Mouse (Mus musculus) hindbrain, embryonic 13.5 days (tissue): ENCODE measurements around the gene Gprc6a. TPM values are rescaled to one million over a fixed set of nuclear protein-coding genes. Genes with fewer than 3 reads are reported as not detected.

Experiments used
- ATAC-seq: fragments of 200-750 bp; cut with Nextera tagmentation; 2 replicates; pipeline ENCODE4 v1.8.0; 2017; ENCODE audit warnings: moderate TSS enrichment; ENCODE audit not compliant: low FRiP score
- H3K27ac ChIP-seq: fragments of 300-500 bp; sonication (generic); 2 replicates; pipeline ENCODE4 v1.5.1; 2015; ENCODE audit warnings: inconsistent platforms, mild to moderate bottlenecking, moderate library complexity
- H3K27me3 ChIP-seq: fragments of 300-500 bp; sonication (generic); 2 replicates; pipeline ENCODE4 v1.6.1; 2015; ENCODE audit warnings: mild to moderate bottlenecking, inconsistent platforms
- H3K36me3 ChIP-seq: fragments of 300-500 bp; sonication (generic); 2 replicates; pipeline ENCODE4 v1.6.1; 2015; ENCODE audit warnings: mild to moderate bottlenecking, inconsistent platforms
- H3K4me1 ChIP-seq: fragments of 300-500 bp; sonication (generic); replicated peaks from 2 replicates; pipeline ENCODE4 v1.6.1; 2015; ENCODE audit warnings: inconsistent platforms
- H3K4me2 ChIP-seq: fragments of 300-500 bp; sonication (generic); 2 replicates; pipeline ENCODE4 v1.6.1; 2015; ENCODE audit warnings: inconsistent platforms, mild to moderate bottlenecking, moderate library complexity
- H3K4me3 ChIP-seq: fragments of 300-500 bp; sonication (generic); 2 replicates; pipeline ENCODE4 v1.5.1; 2015; ENCODE audit warnings: mild to moderate bottlenecking, inconsistent platforms
- H3K9ac ChIP-seq: fragments of 300-500 bp; sonication (generic); 2 replicates; pipeline ENCODE4 v1.6.1; 2015; ENCODE audit warnings: mild to moderate bottlenecking, inconsistent platforms
- H3K9me3 ChIP-seq: fragments of 300-500 bp; sonication (generic); 2 replicates; pipeline ENCODE4 v1.6.1; 2016; ENCODE audit warnings: inconsistent platforms
- WGBS: fragments of 180-500 bp; shearing (Covaris S2); methylation state at CpG from one replicate; pipeline ENCODE4 v1.1.7; 2015; 5-methylcytosine and 5-hydroxymethylcytosine counted together
- polyA plus RNA-seq: library from polyadenylated mRNA; unstranded; fragments of >200 nt; fragmentation: Nextera tagmentation; extraction: Ambion mirVana; gene quantifications from 2 replicates; pipeline ENCODE4 v1.2.1, GENCODE M21; 2015

The Gprc6a gene
- polyA plus RNA-seq, 1 experiment from 2014 or later, result not detected

- no peaks in the 10 kb centered on the region for H3K36me3 ChIP-seq
- no peak overlapping the region for H3K9ac ChIP-seq
- 74% methylated on average over 11 of the region's 11 CpGs for WGBS
- no peaks in the 10 kb centered on the region for H3K9me3 ChIP-seq
- no peak overlapping the region for H3K4me2 ChIP-seq
- H3K27me3 ChIP-seq, result no peaks in the 10 kb centered on the region
- ATAC-seq, result no peak
- H3K27ac ChIP-seq, result no peak overlapping the region
- no peak overlapping the region for H3K4me3 ChIP-seq
- no peaks in the 10 kb centered on the region for H3K4me1 ChIP-seq
Observed at GRCm38 (mm10) chr10:51614826-51615590, 16.3 kb downstream of the Gprc6a start.

- no peaks in the 10 kb centered on the region for H3K27me3 ChIP-seq
- H3K4me2 ChIP-seq, result no peak overlapping the region
- no peak overlapping the region for H3K9ac ChIP-seq
- H3K4me3 ChIP-seq, result no peak overlapping the region
- WGBS, result 76% methylated on average over 3 of the region's 3 CpGs
- ATAC-seq, result no peak
- H3K36me3 ChIP-seq, result no peaks in the 10 kb centered on the region
- no peak overlapping the region for H3K27ac ChIP-seq
- H3K4me1 ChIP-seq, result no peaks in the 10 kb centered on the region
- H3K9me3 ChIP-seq, result no peaks in the 10 kb centered on the region
Observed at GRCm38 (mm10) chr10:51613421-51613820, 17.8 kb downstream of the Gprc6a start.

- no peak overlapping the region for H3K4me2 ChIP-seq
- H3K27ac ChIP-seq, result no peak overlapping the region
- no peaks in the 10 kb centered on the region for H3K9me3 ChIP-seq
- no peaks in the 10 kb centered on the region for H3K27me3 ChIP-seq
- no peak for ATAC-seq
- no peak overlapping the region for H3K4me3 ChIP-seq
- no peaks in the 10 kb centered on the region for H3K36me3 ChIP-seq
- H3K4me1 ChIP-seq, result no peaks in the 10 kb centered on the region
- WGBS, result 83% methylated on average over 9 of the region's 9 CpGs
- H3K9ac ChIP-seq, result no peak overlapping the region
Observed at GRCm38 (mm10) chr10:51611969-51612682, 19.1 kb downstream of the Gprc6a start.

- Histone ChIP-seq H3K27me3 (no peaks in the 10 kb centered on the region), H3K4me2 (no peak overlapping the region), H3K27ac (no peak overlapping the region), H3K4me1 (no peaks in the 10 kb centered on the region), H3K9ac (no peak overlapping the region), H3K36me3 (no peaks in the 10 kb centered on the region), H3K9me3 (no peaks in the 10 kb centered on the region), H3K4me3 (no peak overlapping the region)
- no peak for ATAC-seq
- 62% methylated on average over 4 of the region's 4 CpGs for WGBS
Observed at GRCm38 (mm10) chr10:51609741-51610425, 21.4 kb downstream of the Gprc6a start.

GRCm38 (mm10) chr10:51596928-51597635 is 34.2 kb downstream of the Gprc6a start:
- H3K4me1 ChIP-seq, result no peaks in the 10 kb centered on the region
- no peak overlapping the region for H3K4me2 ChIP-seq
- 83% methylated on average over 9 of the region's 9 CpGs for WGBS
- no peak overlapping the region for H3K9ac ChIP-seq
- H3K27me3 ChIP-seq, result no peaks in the 10 kb centered on the region
- no peaks in the 10 kb centered on the region for H3K9me3 ChIP-seq
- ATAC-seq, result no peak
- no peak overlapping the region for H3K4me3 ChIP-seq
- no peaks in the 10 kb centered on the region for H3K36me3 ChIP-seq
- no peak overlapping the region for H3K27ac ChIP-seq

GRCm38 (mm10) chr10:51595001-51595931 is 36.0 kb downstream of the Gprc6a start:
- WGBS, result 50% methylated on average over 10 of the region's 10 CpGs
- peaks cover 8% of the 10 kb centered on the region; the same call in 1 of the 2 replicates for H3K27me3 ChIP-seq
- no peaks in the 10 kb centered on the region for H3K36me3 ChIP-seq
- H3K27ac ChIP-seq, result no peak overlapping the region
- ATAC-seq, result peak; percentile 54
- H3K9me3 ChIP-seq, result no peaks in the 10 kb centered on the region
- no peak overlapping the region for H3K9ac ChIP-seq
- H3K4me1 ChIP-seq, result peaks cover 1% of the 10 kb centered on the region
- H3K4me3 ChIP-seq, result no peak overlapping the region
- H3K4me2 ChIP-seq, result no peak overlapping the region

- Histone ChIP-seq H3K36me3 (no peaks in the 10 kb centered on the region), H3K27me3 (peaks cover 21% of the 10 kb centered on the region), H3K4me1 (peaks cover 6% of the 10 kb centered on the region), H3K9ac (no peak overlapping the region), H3K4me2 (no peak overlapping the region), H3K27ac (no peak overlapping the region), H3K9me3 (no peaks in the 10 kb centered on the region), H3K4me3 (no peak overlapping the region)
- 89% methylated on average over 2 of the region's 2 CpGs for WGBS
- ATAC-seq, result no peak
Observed at GRCm38 (mm10) chr10:51591574-51591973, 39.7 kb downstream of the Gprc6a start.

GRCm38 (mm10) chr10:51590139-51590574 is 41.1 kb downstream of the Gprc6a start, which contains the start of gene Fam162b:
Fam162b (minus strand) TSS chr10:51590517.
- peak; percentile 49; the same call in 1 of the 2 replicates for ATAC-seq
- H3K4me2 ChIP-seq, result peak within 1 kb of the TSS; percentile 56
- H3K9me3 ChIP-seq, result no peaks in the 10 kb centered on the region
- no peak within 1 kb of the TSS for H3K27ac ChIP-seq
- H3K9ac ChIP-seq, result 0 out of 2 replicates have a peak within 1 kb of the TSS, but pooled peaks have one; percentile 9
- H3K36me3 ChIP-seq, result no peaks in the 10 kb centered on the region
- WGBS, result 6% methylated on average over 19 of the region's 19 CpGs
- H3K27me3 ChIP-seq, result peaks cover 21% of the 10 kb centered on the region
- H3K4me1 ChIP-seq, result peaks cover 6% of the 10 kb centered on the region
- peak within 1 kb of the TSS; percentile 25 for H3K4me3 ChIP-seq

GRCm38 (mm10) chr10:51584919-51585318 is 46.3 kb downstream of the Gprc6a start:
- peaks cover 1% of the 10 kb centered on the region; the same call in 1 of the 2 replicates for H3K4me1 ChIP-seq
- H3K9me3 ChIP-seq, result no peaks in the 10 kb centered on the region
- peaks cover 10% of the 10 kb centered on the region for H3K27me3 ChIP-seq
- H3K36me3 ChIP-seq, result no peaks in the 10 kb centered on the region
- ATAC-seq, result no peak
- no peak overlapping the region for H3K9ac ChIP-seq
- H3K4me2 ChIP-seq, result no peak overlapping the region
- H3K4me3 ChIP-seq, result no peak overlapping the region
- H3K27ac ChIP-seq, result no peak overlapping the region

- Histone ChIP-seq H3K4me3 (no peak overlapping the region), H3K4me2 (no peak overlapping the region), H3K9ac (no peak overlapping the region), H3K9me3 (no peaks in the 10 kb centered on the region), H3K27me3 (peaks cover 5% of the 10 kb centered on the region; the same call in 1 of the 2 replicates), H3K27ac (no peak overlapping the region), H3K4me1 (no peaks in the 10 kb centered on the region), H3K36me3 (no peaks in the 10 kb centered on the region)
- ATAC-seq, result no peak
- WGBS, result 77% methylated on average over 1 of the region's 1 CpGs
Observed at GRCm38 (mm10) chr10:51584378-51584777, 46.9 kb downstream of the Gprc6a start.
